Mouse (Mus musculus) myocyte (in vitro differentiated cells): Measurements from ENCODE around the gene Rnpc3.

Source experiments
- CEBPB ChIP-seq: IDR thresholded peaks from 2 replicates; pipeline ENCODE4 v1.6.1; 2011; ENCODE audit warnings: mild to moderate bottlenecking, moderate library complexity; ENCODE audit not compliant: poor library complexity, insufficient read depth, severe bottlenecking
- E2F4 ChIP-seq: IDR thresholded peaks from one replicate; pipeline ENCODE4 v1.6.1; 2011; ENCODE audit warnings: mild to moderate bottlenecking, control low read depth, moderate library complexity; ENCODE audit not compliant: insufficient read depth
- MAX ChIP-seq: IDR thresholded peaks from one replicate; pipeline ENCODE4 v1.6.1; 2011; ENCODE audit warnings: low read depth, mild to moderate bottlenecking, control low read depth
- MYOD1 ChIP-seq, 3 experiments: IDR thresholded peaks; one replicate each; pipeline ENCODE4 v1.6.1; 2011; ENCODE audit warnings: control low read depth in 2 of 3, low read depth in 2 of 3, mild to moderate bottlenecking in 2 of 3, moderate library complexity in 1 of 3; ENCODE audit not compliant: insufficient read length in 2 of 3, control insufficient read depth in 1 of 3
- MYOG ChIP-seq, 3 experiments: IDR thresholded peaks; one replicate each; pipeline ENCODE4 v1.6.1; 2011; ENCODE audit warnings: control low read depth in 2 of 3, low read depth in 2 of 3, mild to moderate bottlenecking in 2 of 3; ENCODE audit not compliant: insufficient read length in 2 of 3, control insufficient read depth in 1 of 3, insufficient read depth in 1 of 3
- POLR2A ChIP-seq: IDR thresholded peaks from one replicate; pipeline ENCODE4 v1.6.1; 2011; ENCODE audit warnings: low read depth, mild to moderate bottlenecking, control low read depth, moderate library complexity; ENCODE audit not compliant: insufficient read length
- POLR2AphosphoS2 ChIP-seq: IDR thresholded peaks from one replicate; pipeline ENCODE4 v1.6.1; 2011; ENCODE audit warnings: low read depth, control low read depth; ENCODE audit not compliant: insufficient read length
- REST ChIP-seq: IDR thresholded peaks from one replicate; pipeline ENCODE4 v1.6.1; 2011; ENCODE audit warnings: mild to moderate bottlenecking, control low read depth, moderate library complexity; ENCODE audit not compliant: insufficient read depth, insufficient read length
- USF1 ChIP-seq: IDR thresholded peaks from one replicate; pipeline ENCODE4 v1.6.1; 2011; ENCODE audit warnings: low read depth, mild to moderate bottlenecking, control low read depth, moderate library complexity

DNA sequence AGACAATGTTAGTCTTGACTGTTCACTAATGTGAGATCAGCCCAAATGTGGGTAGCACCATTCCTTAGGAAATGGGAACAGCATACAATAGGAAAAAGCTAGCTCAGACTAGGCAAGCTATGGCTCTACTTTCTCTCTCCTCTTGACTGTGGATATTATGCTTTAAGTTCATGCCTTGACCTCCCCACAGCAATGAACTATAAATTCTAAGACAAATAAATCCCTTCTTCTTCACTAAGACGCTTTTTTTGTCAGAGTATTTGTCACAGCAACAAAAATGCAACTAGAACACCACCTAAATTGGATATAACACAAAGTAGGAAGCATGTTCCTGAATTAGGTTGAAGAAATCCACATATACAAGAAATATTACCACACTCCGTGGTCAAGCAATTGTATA, 23.4 kb downstream of the Rnpc3 start, which contains the start of gene Amy1:
- TF ChIP-seq POLR2A (no peak), POLR2AphosphoS2 (no peak), E2F4 (no peak), CEBPB (no peak), MYOD1 (IDR thresholded peaks at IDR 0.05; ENCODE audit: control insufficient read depth in 1 of 3, insufficient read length in 2 of 3, low read depth in 2 of 3) (no peak), MAX (no peak), MYOG (IDR thresholded peaks at IDR 0.05; ENCODE audit: control insufficient read depth in 1 of 3, insufficient read depth in 1 of 3, insufficient read length in 2 of 3, low read depth in 2 of 3) (no peak), USF1 (no peak), REST (no peak)
